8 mouse cellular contexts compared by ENCODE assay signal in genomic region chr7:35220694-35221365, GRCm38 (mm10).
"Had no signal": no experiment of that assay in that cellular context is flagged by ENCODE, and none has a peak within 500 bp of the region (broad histone marks: within the 10 kb centered on the region; RNA-seq: fewer than 3 reads in every experiment).

No protein-coding gene starts in this region.

- DNase-seq: liver; liver, embryonic 13.5 days; liver, postnatal 0 days; lung, postnatal 14 days; retina, postnatal 1 day; right cerebral cortex, postnatal 4 days; spleen, adult 18-20 months; thymus, postnatal 36 days had no signal
